Mouse (Mus musculus) liver, adult 2 months (tissue): ENCODE data around the gene Gm49383. TPM values are rescaled to one million over a fixed set of nuclear protein-coding genes. Genes with fewer than 3 reads are reported as not detected.

Experiments used
- DNase-seq: peaks from one replicate; pipeline ENCODE4 v3.0.0-alpha.2; 2011; ENCODE audit warnings: low read depth, low spot score; ENCODE audit errors: extremely low read depth
- H3K27ac ChIP-seq: fragments of 200-500 bp; replicated peaks from 2 replicates; pipeline ENCODE4 v1.5.1; 2012; ENCODE audit warnings: low read depth, mild to moderate bottlenecking, control low read depth, inconsistent platforms, low read length; ENCODE audit not compliant: insufficient read depth
- H3K27me3 ChIP-seq: fragments of 200-500 bp; 2 replicates; pipeline ENCODE4 v1.6.1; 2012; ENCODE audit warnings: mild to moderate bottlenecking, moderate library complexity, low read length, inconsistent platforms; ENCODE audit not compliant: control insufficient read depth, insufficient read depth
- H3K36me3 ChIP-seq: fragments of 200-500 bp; 2 replicates; pipeline ENCODE4 v1.6.1; 2012; ENCODE audit warnings: low read length, inconsistent platforms; ENCODE audit not compliant: control insufficient read depth, insufficient read depth
- H3K4me1 ChIP-seq: fragments of 200-500 bp; 2 replicates; pipeline ENCODE4 v1.6.1; 2011; ENCODE audit warnings: low read length; ENCODE audit not compliant: control insufficient read depth, insufficient read depth
- H3K4me3 ChIP-seq: fragments of 200-500 bp; 2 replicates; pipeline ENCODE4 v1.5.1; 2011; ENCODE audit warnings: low read depth, mild to moderate bottlenecking, control low read depth, low read length, moderate library complexity; ENCODE audit not compliant: insufficient read depth
- H3K79me2 ChIP-seq: fragments of 200-500 bp; 2 replicates; pipeline ENCODE4 v1.6.1; 2012; ENCODE audit warnings: inconsistent platforms, mild to moderate bottlenecking, low read length, moderate library complexity; ENCODE audit not compliant: control insufficient read depth, insufficient read depth
- H3K9ac ChIP-seq: fragments of 200-500 bp; 2 replicates; pipeline ENCODE4 v1.6.1; 2012; ENCODE audit warnings: low read depth, mild to moderate bottlenecking, control low read depth, inconsistent platforms, low read length
- CTCF ChIP-seq: fragments of 200-500 bp; IDR thresholded peaks from 2 replicates; pipeline ENCODE4 v1.5.1; 2011; ENCODE audit warnings: low read depth, low read length, control low read depth
- POLR2A ChIP-seq: fragments of 200-500 bp; IDR thresholded peaks from 2 replicates; pipeline ENCODE4 v1.6.1; 2011; ENCODE audit warnings: low read length, control low read depth; ENCODE audit not compliant: insufficient read depth; ENCODE audit errors: extremely low read depth
- WGBS: fragments of 180-500 bp; shearing (Covaris S2); methylation state at CpG from one replicate; pipeline ENCODE4 v1.1.7; 2018; 5-methylcytosine and 5-hydroxymethylcytosine counted together
- polyA plus RNA-seq: library from polyadenylated mRNA; depleted of rRNA; stranded (reverse); fragments of >200 nt; gene quantifications from 2 replicates; pipeline ENCODE4 v1.2.3, GENCODE M21; 2012
- total RNA-seq: library from RNA; depleted of rRNA; stranded (reverse); fragments of >200 nt; gene quantifications from 2 replicates; pipeline ENCODE4 v1.2.3, GENCODE M21; 2014

Gene Gm49383
- total and polyA plus RNA-seq, 2 experiments, result 1.8 to 2.4 TPM

- 57% methylated on average over 2 of the region's 2 CpGs for WGBS
- no peak overlapping the region for H3K27ac ChIP-seq
- H3K36me3 ChIP-seq, result no peaks in the 10 kb centered on the region
- H3K27me3 ChIP-seq, result no peaks in the 10 kb centered on the region
- H3K4me1 ChIP-seq, result no peaks in the 10 kb centered on the region
- H3K9ac ChIP-seq, result no peak overlapping the region
- no peak for DNase-seq
- no peak overlapping the region for H3K4me3 ChIP-seq
- H3K79me2 ChIP-seq, result no peaks in the 10 kb centered on the region
- 0 out of 2 replicates have a peak, but pooled peaks have one; percentile 17 for TF ChIP-seq CTCF
- TF ChIP-seq POLR2A, result no peak
Observed at GRCm38 (mm10) chr12:69229251-69229650, 32.3 kb upstream of the Gm49383 start.

GRCm38 (mm10) chr12:69227776-69228466 lies 31.0 kb upstream of the Gm49383 start, which contains the start of gene Pole2:
Pole2 (minus strand) TSS chr12:69228195.
- peak; percentile 53 for DNase-seq
- WGBS, result 1% methylated on average over 37 of the region's 37 CpGs

GRCm38 (mm10) chr12:69220613-69221277 lies 23.8 kb upstream of the Gm49383 start:
- no peak overlapping the region for H3K27ac ChIP-seq
- TF ChIP-seq POLR2A (no peak), CTCF (no peak)
- no peak overlapping the region for H3K9ac ChIP-seq
- no peaks in the 10 kb centered on the region for H3K36me3 ChIP-seq
- no peak overlapping the region for H3K4me3 ChIP-seq
- 67% methylated on average over 19 of the region's 19 CpGs for WGBS
- H3K27me3 ChIP-seq, result no peaks in the 10 kb centered on the region
- no peaks in the 10 kb centered on the region for H3K79me2 ChIP-seq
- DNase-seq, result no peak
- H3K4me1 ChIP-seq, result no peaks in the 10 kb centered on the region

More at GRCm38 (mm10) chr12:69227776-69228466, 31.0 kb upstream of the Gm49383 start, which contains the start of gene Pole2:
- no peaks in the 10 kb centered on the region for H3K4me1 ChIP-seq
- no peaks in the 10 kb centered on the region for H3K27me3 ChIP-seq
- H3K27ac ChIP-seq, result no peak within 1 kb of the TSS; the same call in 1 of the 2 replicates
- no peaks in the 10 kb centered on the region for H3K79me2 ChIP-seq
- H3K4me3 ChIP-seq, result peak within 1 kb of the TSS; percentile 96
- no peak for TF ChIP-seq CTCF
- no peaks in the 10 kb centered on the region for H3K36me3 ChIP-seq
- peak within 1 kb of the TSS; percentile 61 for H3K9ac ChIP-seq

GRCm38 (mm10) chr12:69216587-69216986 lies 19.7 kb upstream of the Gm49383 start:
- H3K27ac ChIP-seq, result no peak overlapping the region
- WGBS, result 96% methylated on average over 7 of the region's 7 CpGs
- DNase-seq, result no peak
- no peaks in the 10 kb centered on the region for H3K27me3 ChIP-seq
- H3K4me3 ChIP-seq, result no peak overlapping the region
- H3K36me3 ChIP-seq, result no peaks in the 10 kb centered on the region
- TF ChIP-seq CTCF, result no peak
- no peaks in the 10 kb centered on the region for H3K79me2 ChIP-seq
- no peaks in the 10 kb centered on the region for H3K4me1 ChIP-seq
- H3K9ac ChIP-seq, result no peak overlapping the region

GRCm38 (mm10) chr12:69215000-69215785 lies 18.3 kb upstream of the Gm49383 start:
- TF ChIP-seq POLR2A, result no peak
- no peak for TF ChIP-seq CTCF
- Histone ChIP-seq H3K27me3 (no peaks in the 10 kb centered on the region), H3K27ac (no peak overlapping the region), H3K9ac (no peak overlapping the region), H3K4me3 (no peak overlapping the region), H3K79me2 (no peaks in the 10 kb centered on the region), H3K36me3 (no peaks in the 10 kb centered on the region), H3K4me1 (no peaks in the 10 kb centered on the region)
- no peak for DNase-seq
- WGBS, result 85% methylated on average over 3 of the region's 3 CpGs
